Mouse (Mus musculus) midbrain, embryonic 15.5 days (tissue): ENCODE data around the gene Matk. TPM values are rescaled to one million over a fixed set of nuclear protein-coding genes. Genes with fewer than 3 reads are reported as not detected.
A peak's percentile ranks its signal among the peaks of the same experiment; 100 is the strongest.

Experiments used
- ATAC-seq: fragments of 200-750 bp; cut with Nextera tagmentation; replicated peaks from 2 replicates; pipeline ENCODE4 v1.8.0; 2017; ENCODE audit warnings: moderate TSS enrichment
- H3K27ac ChIP-seq: fragments of 300-500 bp; sonication (generic); 2 replicates; pipeline ENCODE4 v1.5.1; 2015; ENCODE audit warnings: mild to moderate bottlenecking, inconsistent platforms
- H3K27me3 ChIP-seq: fragments of 300-500 bp; sonication (generic); replicated peaks from 2 replicates; pipeline ENCODE4 v1.6.1; 2015; ENCODE audit warnings: inconsistent platforms
- H3K36me3 ChIP-seq: fragments of 300-500 bp; sonication (generic); replicated peaks from 2 replicates; pipeline ENCODE4 v1.6.1; 2015; ENCODE audit warnings: inconsistent platforms
- H3K4me1 ChIP-seq: fragments of 300-500 bp; sonication (generic); 2 replicates; pipeline ENCODE4 v1.6.1; 2015; ENCODE audit warnings: inconsistent platforms
- H3K4me2 ChIP-seq: fragments of 300-500 bp; sonication (generic); 2 replicates; pipeline ENCODE4 v1.6.1; 2015; ENCODE audit warnings: inconsistent platforms, mild to moderate bottlenecking, moderate library complexity
- H3K4me3 ChIP-seq: fragments of 300-500 bp; sonication (generic); 2 replicates; pipeline ENCODE4 v1.5.1; 2015; ENCODE audit warnings: mild to moderate bottlenecking, inconsistent platforms
- H3K9ac ChIP-seq: fragments of 300-500 bp; sonication (generic); 2 replicates; pipeline ENCODE4 v1.6.1; 2015; ENCODE audit warnings: mild to moderate bottlenecking, inconsistent platforms
- H3K9me3 ChIP-seq: fragments of 300-500 bp; sonication (generic); 2 replicates; pipeline ENCODE4 v1.6.1; 2016; ENCODE audit warnings: inconsistent platforms
- WGBS: fragments of 180-500 bp; shearing (Covaris S2); methylation state at CpG from one replicate; pipeline ENCODE4 v1.1.7; 2015; ENCODE audit warnings: mixed read lengths; 5-methylcytosine and 5-hydroxymethylcytosine counted together
- polyA plus RNA-seq: library from polyadenylated mRNA; unstranded; fragments of >200 nt; fragmentation: Nextera tagmentation; extraction: Ambion mirVana; gene quantifications from 2 replicates; pipeline ENCODE4 v1.2.1, GENCODE M21; 2015

Matk gene
- polyA plus RNA-seq, 1 experiment from 2014 or later, result 40.1 TPM

- Histone ChIP-seq H3K9ac (no peak overlapping the region), H3K36me3 (no peaks in the 10 kb centered on the region), H3K4me1 (no peaks in the 10 kb centered on the region), H3K27me3 (peaks cover 8% of the 10 kb centered on the region; the same call in 1 of the 2 replicates), H3K27ac (no peak overlapping the region), H3K4me3 (no peak overlapping the region), H3K4me2 (no peak overlapping the region), H3K9me3 (no peaks in the 10 kb centered on the region)
- WGBS, result 94% methylated on average over 6 of the region's 6 CpGs
- no peak for ATAC-seq
These were observed 7.6 kb upstream of the Matk start for GRCm38 (mm10) chr10:81245166-81245565.

GRCm38 (mm10) chr10:81247804-81248203, 4.9 kb upstream of the Matk start:
- Histone ChIP-seq H3K27ac (no peak overlapping the region), H3K36me3 (no peaks in the 10 kb centered on the region), H3K9ac (no peak overlapping the region), H3K4me1 (peaks cover 10% of the 10 kb centered on the region), H3K9me3 (no peaks in the 10 kb centered on the region), H3K4me2 (no peak overlapping the region), H3K27me3 (peaks cover 16% of the 10 kb centered on the region), H3K4me3 (no peak overlapping the region)
- ATAC-seq, result no peak
- 100% methylated on average over 2 of the region's 2 CpGs for WGBS

- no peak for ATAC-seq
- 84% methylated on average over 8 of the region's 8 CpGs for WGBS
- Histone ChIP-seq H3K36me3 (no peaks in the 10 kb centered on the region), H3K4me1 (peaks cover 18% of the 10 kb centered on the region), H3K9me3 (no peaks in the 10 kb centered on the region), H3K27ac (no peak overlapping the region), H3K9ac (no peak overlapping the region), H3K4me2 (no peak overlapping the region), H3K4me3 (no peak overlapping the region), H3K27me3 (peaks cover 21% of the 10 kb centered on the region)
These were observed 3.3 kb upstream of the Matk start for GRCm38 (mm10) chr10:81249442-81249841.

DNA sequence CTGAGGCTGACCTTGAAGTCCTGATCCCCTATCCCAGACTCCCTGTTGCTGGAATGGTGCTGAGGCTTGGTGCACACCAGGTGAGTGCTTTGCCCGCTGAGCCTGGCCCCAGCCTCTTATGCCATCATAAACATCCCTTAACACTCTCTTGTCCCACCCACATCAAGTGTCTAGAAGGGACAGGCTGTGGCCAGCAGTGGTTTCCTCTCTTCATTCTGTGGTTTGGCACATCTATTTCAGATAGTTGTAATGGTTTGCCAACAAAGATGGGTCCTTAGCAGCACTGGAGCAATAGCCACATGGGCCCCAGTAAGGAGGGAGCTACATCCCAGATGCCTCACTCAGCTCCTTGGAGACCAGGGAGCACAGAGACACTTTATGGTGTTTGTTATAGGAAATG, 2.2 kb downstream of the Matk start:
- no peak overlapping the region for H3K9ac ChIP-seq
- no peak for ATAC-seq
- H3K36me3 ChIP-seq, result no peaks in the 10 kb centered on the region
- H3K4me3 ChIP-seq, result no peak overlapping the region
- WGBS, result 68% methylated on average over 1 of the region's 1 CpGs
- peaks cover 52% of the 10 kb centered on the region for H3K27me3 ChIP-seq
- peaks cover 40% of the 10 kb centered on the region for H3K4me1 ChIP-seq
- H3K4me2 ChIP-seq, result no peak overlapping the region
- H3K27ac ChIP-seq, result no peak overlapping the region
- no peaks in the 10 kb centered on the region for H3K9me3 ChIP-seq

GRCm38 (mm10) chr10:81257158-81258039, 4.7 kb downstream of the Matk start:
- H3K9me3 ChIP-seq, result no peaks in the 10 kb centered on the region
- ATAC-seq, result no peak
- peak overlapping the region; percentile 95 for H3K4me2 ChIP-seq
- no peaks in the 10 kb centered on the region for H3K36me3 ChIP-seq
- H3K27me3 ChIP-seq, result peaks cover 36% of the 10 kb centered on the region
- peak overlapping the region; percentile 60 for H3K9ac ChIP-seq
- H3K4me3 ChIP-seq, result peak overlapping the region; percentile 58
- peaks cover 36% of the 10 kb centered on the region for H3K4me1 ChIP-seq
- H3K27ac ChIP-seq, result no peak overlapping the region
- WGBS, result 1% methylated on average over 62 of the region's 62 CpGs

DNA sequence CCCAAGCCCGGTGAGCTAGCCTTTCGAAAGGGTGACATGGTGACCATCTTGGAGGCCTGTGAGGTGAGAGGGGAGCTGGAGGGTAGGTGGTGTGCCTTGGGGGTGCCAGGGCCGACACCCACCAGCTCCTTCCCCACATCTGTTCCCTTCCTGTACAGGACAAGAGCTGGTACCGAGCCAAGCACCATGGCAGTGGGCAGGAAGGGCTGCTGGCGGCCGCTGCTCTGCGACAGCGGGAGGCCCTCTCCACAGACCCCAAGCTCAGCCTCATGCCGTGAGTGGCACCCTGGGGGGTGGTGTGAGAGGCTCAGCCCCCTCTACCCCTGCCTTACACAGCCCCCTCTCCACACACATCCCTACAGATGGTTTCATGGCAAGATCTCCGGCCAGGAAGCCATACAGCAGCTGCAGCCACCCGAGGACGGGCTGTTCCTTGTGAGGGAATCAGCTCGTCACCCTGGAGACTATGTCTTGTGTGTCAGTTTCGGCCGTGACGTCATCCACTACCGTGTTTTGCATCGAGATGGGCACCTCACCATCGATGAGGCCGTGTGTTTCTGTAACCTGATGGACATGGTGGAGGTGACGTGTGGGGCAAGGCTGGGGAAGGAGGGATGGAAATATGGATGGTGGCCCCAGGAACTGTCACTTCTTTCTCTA, 6.6 kb downstream of the Matk start:
- Histone ChIP-seq H3K27ac (no peak overlapping the region), H3K27me3 (peaks cover 31% of the 10 kb centered on the region), H3K9me3 (no peaks in the 10 kb centered on the region), H3K9ac (no peak overlapping the region), H3K4me2 (no peak overlapping the region), H3K4me3 (no peak overlapping the region), H3K36me3 (no peaks in the 10 kb centered on the region; the same call in 1 of the 2 replicates), H3K4me1 (peaks cover 24% of the 10 kb centered on the region)
- ATAC-seq, result no peak
- 43% methylated on average over 21 of the region's 21 CpGs for WGBS

DNA sequence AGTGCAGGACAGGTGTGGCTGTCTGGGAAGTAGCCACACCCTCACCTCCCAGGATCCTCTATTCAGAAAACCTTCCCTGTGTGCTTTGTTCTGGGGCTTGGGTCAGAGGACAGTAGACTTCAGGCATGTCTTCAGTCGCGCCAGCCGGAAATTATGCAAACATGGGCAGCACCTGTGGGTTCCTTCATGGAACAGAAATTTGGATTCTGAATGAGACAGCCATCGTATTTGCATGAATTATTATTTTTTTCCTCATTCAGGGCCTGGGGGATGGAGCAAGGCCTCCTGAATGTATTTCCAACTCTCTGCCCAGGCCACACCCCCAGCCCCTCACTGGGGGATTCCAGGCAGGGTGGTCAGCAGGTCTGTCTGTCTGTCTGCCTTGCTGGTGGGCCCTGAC, 8.3 kb downstream of the Matk start:
- no peak for ATAC-seq
- Histone ChIP-seq H3K4me1 (peaks cover 32% of the 10 kb centered on the region), H3K36me3 (no peaks in the 10 kb centered on the region; the same call in 1 of the 2 replicates), H3K4me2 (no peak overlapping the region), H3K27me3 (peaks cover 31% of the 10 kb centered on the region), H3K9me3 (no peaks in the 10 kb centered on the region), H3K9ac (no peak overlapping the region), H3K4me3 (no peak overlapping the region), H3K27ac (no peak overlapping the region)
- WGBS, result 93% methylated on average over 4 of the region's 4 CpGs

- Histone ChIP-seq H3K9ac (no peak overlapping the region), H3K27ac (no peak overlapping the region), H3K36me3 (no peaks in the 10 kb centered on the region; the same call in 1 of the 2 replicates), H3K27me3 (no peaks in the 10 kb centered on the region), H3K4me1 (peaks cover 24% of the 10 kb centered on the region), H3K9me3 (no peaks in the 10 kb centered on the region), H3K4me3 (peak overlapping the region; percentile 74; the same call in 1 of the 2 replicates), H3K4me2 (peak overlapping the region; percentile 56)
- no peak for ATAC-seq
- WGBS, result 95% methylated on average over 8 of the region's 8 CpGs
These were observed 12.8 kb downstream of the Matk start for GRCm38 (mm10) chr10:81265540-81265939.

DNA sequence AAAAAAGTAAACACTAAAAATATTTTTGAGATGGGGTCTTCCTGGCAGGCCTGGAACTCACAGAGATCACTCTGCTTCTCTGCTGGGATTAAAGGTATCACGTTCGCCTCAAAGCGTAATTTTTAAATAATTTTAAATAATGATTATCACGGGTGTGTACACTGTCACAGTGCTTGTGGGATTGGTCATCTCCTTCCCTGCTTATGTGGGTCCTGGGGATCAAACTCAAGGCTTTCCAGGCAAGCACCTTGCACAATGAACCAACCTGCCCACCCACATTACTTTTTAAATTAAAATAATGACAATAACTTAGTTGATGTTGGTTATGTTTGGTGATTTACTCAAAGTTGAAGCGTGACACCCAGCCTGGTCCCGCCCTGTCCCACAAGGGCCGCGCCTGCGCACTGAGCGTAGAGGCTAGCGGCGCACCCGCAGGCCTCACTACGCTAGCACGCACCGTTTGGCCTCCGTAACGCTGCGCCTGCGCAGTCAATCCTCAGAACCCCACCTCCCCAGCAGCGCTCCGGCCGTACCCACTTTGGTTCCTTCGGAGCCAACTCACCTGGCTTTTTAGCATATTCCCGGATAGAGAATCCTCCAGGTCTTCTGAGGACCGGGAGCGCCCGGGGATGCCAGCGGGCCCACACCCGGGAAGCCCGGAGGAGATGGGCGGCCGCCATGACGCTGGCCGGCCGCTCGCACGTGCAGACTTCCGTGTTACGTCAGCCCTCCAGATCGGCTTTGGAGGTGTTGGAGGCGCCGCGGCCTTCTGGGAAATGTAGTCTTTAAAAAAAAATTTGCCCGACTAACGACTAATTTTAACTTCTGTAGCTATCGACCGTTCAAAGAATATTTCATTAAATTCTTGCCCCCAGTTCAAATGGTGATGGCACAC, 13.7 kb downstream of the Matk start, which contains the start of the genes Mrpl54 and Apba3:
Gene Mrpl54 (minus strand): TSS at position 724 of the 895 bp plus-strand sequence.
Gene Apba3 (plus strand): TSS at position 750 of the 895 bp plus-strand sequence.
- Histone ChIP-seq H3K4me3 (peak within 1 kb of the TSS; percentile 74), H3K36me3 (peaks cover 2% of the 10 kb centered on the region; the same call in 1 of the 2 replicates), H3K27ac (peak within 1 kb of the TSS; percentile 90), H3K9ac (peak within 1 kb of the TSS; percentile 71), H3K4me2 (peak within 1 kb of the TSS; percentile 79), H3K27me3 (no peaks in the 10 kb centered on the region), H3K4me1 (peaks cover 24% of the 10 kb centered on the region), H3K9me3 (no peaks in the 10 kb centered on the region)
- 1% methylated on average over 48 of the region's 48 CpGs for WGBS
- ATAC-seq, result peak; percentile 90

DNA sequence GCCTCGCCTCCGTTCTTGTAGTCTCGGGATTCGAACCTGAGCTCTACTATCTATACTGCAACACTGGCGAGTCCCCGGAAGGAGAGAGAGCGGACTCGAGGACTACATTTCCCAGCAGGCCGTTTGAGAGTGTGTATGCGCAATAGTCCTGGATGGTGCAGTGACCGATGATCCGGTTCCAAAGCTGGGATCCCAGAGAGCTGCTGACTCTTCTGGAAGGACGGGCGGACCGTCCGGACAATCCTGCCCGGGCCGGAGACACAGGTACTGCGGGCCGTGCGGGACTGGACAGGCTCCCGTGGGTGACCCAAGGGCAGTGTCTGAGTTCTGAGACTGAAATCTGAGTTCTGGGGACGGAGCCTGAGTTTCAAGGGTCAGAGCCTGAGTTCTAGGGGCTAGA, 15.3 kb downstream of the Matk start:
- Histone ChIP-seq H3K27ac (peak overlapping the region; percentile 39; the same call in 1 of the 2 replicates), H3K4me3 (peak overlapping the region; percentile 70), H3K9me3 (no peaks in the 10 kb centered on the region), H3K4me1 (peaks cover 24% of the 10 kb centered on the region), H3K27me3 (no peaks in the 10 kb centered on the region), H3K36me3 (peaks cover 14% of the 10 kb centered on the region; the same call in 1 of the 2 replicates), H3K4me2 (peak overlapping the region; percentile 79), H3K9ac (peak overlapping the region; percentile 88)
- ATAC-seq, result peak; percentile 53
- 3% methylated on average over 23 of the region's 23 CpGs for WGBS

DNA sequence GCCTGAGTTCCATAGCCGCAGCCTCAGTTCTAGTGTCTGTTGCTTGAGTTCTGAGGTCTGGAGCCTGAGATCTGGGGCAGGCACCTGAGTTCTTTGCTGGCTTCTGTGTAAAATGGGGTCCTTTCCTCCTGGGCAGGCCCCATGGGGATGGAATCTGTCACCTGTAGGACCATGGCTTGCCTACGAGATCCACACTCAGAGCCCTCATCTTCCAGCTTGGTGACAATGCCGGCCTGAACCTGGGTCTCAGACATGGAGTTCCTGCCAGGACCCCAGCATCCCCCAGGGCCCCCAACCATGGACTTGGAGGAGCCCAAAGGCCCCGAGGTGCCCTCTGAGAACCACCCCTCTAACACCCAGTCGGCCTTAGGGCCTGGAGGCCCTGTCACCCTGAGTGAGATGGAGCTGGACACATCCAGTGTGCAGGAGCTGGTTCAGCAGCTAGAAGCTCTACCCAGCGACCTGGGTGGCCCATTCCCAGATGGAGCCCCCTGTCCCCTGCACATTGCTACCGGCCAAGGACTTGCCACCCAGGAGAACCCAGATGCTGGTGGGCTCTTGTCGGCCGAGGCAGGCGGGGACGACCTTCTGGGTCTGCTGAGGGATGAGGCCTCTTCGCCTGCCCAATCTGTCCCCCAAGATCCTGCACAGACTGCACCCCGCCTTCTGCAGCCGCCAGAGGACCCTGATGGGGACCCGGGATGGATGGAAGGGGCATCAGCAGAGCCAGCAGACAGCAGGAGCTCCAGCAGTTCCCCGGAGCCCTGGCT, 16.1 kb downstream of the Matk start:
- Histone ChIP-seq H3K4me1 (peaks cover 24% of the 10 kb centered on the region), H3K9me3 (no peaks in the 10 kb centered on the region), H3K4me3 (peak overlapping the region; percentile 70), H3K27ac (no peak overlapping the region), H3K36me3 (peaks cover 14% of the 10 kb centered on the region; the same call in 1 of the 2 replicates), H3K9ac (peak overlapping the region; percentile 88), H3K4me2 (peak overlapping the region; percentile 79), H3K27me3 (no peaks in the 10 kb centered on the region)
- no peak for ATAC-seq
- 80% methylated on average over 16 of the region's 16 CpGs for WGBS
